Mouse (Mus musculus) stomach, postnatal 0 days (tissue): ENCODE measurements at regions not wholly inside any gene's neighbourhood (a gene's known extent, or its start where the extent isn't known, plus 50 kb on each side); places are given as distances from the start of the nearest gene placed in this dataset.

Experiments used
- ATAC-seq: fragments of 200-750 bp; cut with Nextera tagmentation; 2 replicates; pipeline ENCODE4 v1.8.0; 2017; ENCODE audit not compliant: low FRiP score, low TSS enrichment
- DNase-seq: peaks from one replicate; pipeline ENCODE4 v3.0.0-alpha.2; 2016; ENCODE audit warnings: low spot score
- H3K27ac ChIP-seq: fragments of 300-500 bp; sonication (generic); replicated peaks from 2 replicates; pipeline ENCODE4 v1.5.1; 2014; ENCODE audit warnings: mild to moderate bottlenecking, control low read depth
- H3K27me3 ChIP-seq: fragments of 300-500 bp; sonication (generic); 2 replicates; pipeline ENCODE4 v1.6.1; 2014; ENCODE audit warnings: low read length; ENCODE audit not compliant: control insufficient read depth, insufficient read depth
- H3K36me3 ChIP-seq: fragments of 300-500 bp; sonication (generic); 2 replicates; pipeline ENCODE4 v1.6.1; 2014; ENCODE audit warnings: low read length, mixed read lengths; ENCODE audit not compliant: control insufficient read depth, insufficient read depth
- H3K4me1 ChIP-seq: fragments of 300-500 bp; sonication (generic); replicated peaks from 2 replicates; pipeline ENCODE4 v1.6.1; 2014; ENCODE audit warnings: antibody characterized with exemption; ENCODE audit not compliant: control insufficient read depth, insufficient read depth
- H3K4me2 ChIP-seq: fragments of 300-500 bp; sonication (generic); replicated peaks from 2 replicates; pipeline ENCODE4 v1.6.1; 2014; ENCODE audit warnings: low read depth, mild to moderate bottlenecking, control low read depth, moderate library complexity
- H3K4me3 ChIP-seq: fragments of 300-500 bp; sonication (generic); 2 replicates; pipeline ENCODE4 v1.5.1; 2014; ENCODE audit warnings: low read depth, low read length, control low read depth
- H3K9ac ChIP-seq: fragments of 300-500 bp; sonication (generic); 2 replicates; pipeline ENCODE4 v1.6.1; 2014; ENCODE audit warnings: mild to moderate bottlenecking, low read length, control low read depth, mixed read lengths
- H3K9me3 ChIP-seq: fragments of 300-500 bp; sonication (generic); 2 replicates; pipeline ENCODE4 v1.6.1; 2016; ENCODE audit warnings: low read length; ENCODE audit not compliant: control insufficient read depth
- CTCF ChIP-seq: IDR thresholded peaks from 2 replicates; pipeline ENCODE4 v1.5.1; 2016; ENCODE audit warnings: antibody characterized with exemption, low read depth, mild to moderate bottlenecking, moderate library complexity
- EP300 ChIP-seq: optimal IDR thresholded peaks from 2 replicates; pipeline ENCODE3; 2016; ENCODE audit warnings: antibody characterized with exemption
- WGBS: fragments of 180-500 bp; shearing (Covaris S2); extraction: QIAGEN DNeasy Blood & Tissue Kit; methylation state at CpG from one replicate; pipeline ENCODE4 v1.1.7; 2014; 5-methylcytosine and 5-hydroxymethylcytosine counted together

DNA sequence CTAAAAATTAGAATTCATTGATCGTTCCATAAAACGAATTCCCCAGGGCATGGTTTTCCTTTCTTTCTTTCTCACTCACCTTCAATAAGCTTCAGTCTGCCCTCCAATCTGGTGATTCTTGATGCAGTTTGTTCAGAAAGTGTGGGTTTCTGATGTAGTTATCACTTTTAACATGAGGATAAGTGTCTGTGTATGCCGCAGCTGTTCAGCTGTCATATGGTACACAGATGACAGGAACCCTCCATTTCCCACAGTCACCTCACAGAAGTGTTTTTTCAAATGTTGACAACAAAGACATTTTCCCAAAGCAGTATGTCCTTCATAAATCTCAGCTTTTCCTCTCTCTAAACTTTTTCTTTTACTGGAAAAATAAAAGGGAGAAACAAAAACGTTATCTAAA is 2177.0 kb downstream of the 9330182O14Rik start:
- Histone ChIP-seq H3K4me3 (no peak overlapping the region), H3K27me3 (no peaks in the 10 kb centered on the region), H3K27ac (no peak overlapping the region), H3K9ac (no peak overlapping the region), H3K4me2 (no peak overlapping the region), H3K4me1 (no peaks in the 10 kb centered on the region), H3K36me3 (no peaks in the 10 kb centered on the region), H3K9me3 (no peaks in the 10 kb centered on the region)
- DNase-seq, result no peak
- TF ChIP-seq EP300 (no peak), CTCF (no peak)
- WGBS, result 67% methylated on average over 4 of the region's 4 CpGs
- no peak for ATAC-seq

DNA sequence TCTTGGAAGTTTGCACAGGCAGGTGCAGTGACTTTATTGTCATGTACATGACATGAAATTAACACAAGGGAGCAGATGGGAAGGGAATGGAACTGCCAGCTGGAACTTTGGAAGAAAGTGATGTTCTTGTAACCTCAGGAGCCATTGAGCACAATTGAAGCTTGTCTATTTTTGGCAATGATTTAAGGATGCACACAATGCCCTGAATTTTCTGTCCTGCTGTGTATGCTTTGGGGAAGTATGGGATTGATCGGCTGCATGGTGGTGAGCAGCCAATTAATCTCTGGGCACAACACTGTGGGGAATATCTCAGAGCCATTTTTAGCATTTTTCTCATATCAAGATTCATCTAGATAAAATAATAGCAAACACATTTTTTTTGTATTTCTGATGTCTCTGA is 2186.2 kb downstream of the 9330182O14Rik start:
- Histone ChIP-seq H3K9ac (no peak overlapping the region), H3K27me3 (no peaks in the 10 kb centered on the region), H3K4me2 (no peak overlapping the region), H3K4me3 (no peak overlapping the region), H3K36me3 (no peaks in the 10 kb centered on the region), H3K9me3 (no peaks in the 10 kb centered on the region), H3K4me1 (no peaks in the 10 kb centered on the region), H3K27ac (no peak overlapping the region)
- no peak for ATAC-seq
- TF ChIP-seq EP300, result no peak
- no peak for TF ChIP-seq CTCF
- WGBS, result 94% methylated on average over 1 of the region's 1 CpGs
- no peak for DNase-seq

DNA sequence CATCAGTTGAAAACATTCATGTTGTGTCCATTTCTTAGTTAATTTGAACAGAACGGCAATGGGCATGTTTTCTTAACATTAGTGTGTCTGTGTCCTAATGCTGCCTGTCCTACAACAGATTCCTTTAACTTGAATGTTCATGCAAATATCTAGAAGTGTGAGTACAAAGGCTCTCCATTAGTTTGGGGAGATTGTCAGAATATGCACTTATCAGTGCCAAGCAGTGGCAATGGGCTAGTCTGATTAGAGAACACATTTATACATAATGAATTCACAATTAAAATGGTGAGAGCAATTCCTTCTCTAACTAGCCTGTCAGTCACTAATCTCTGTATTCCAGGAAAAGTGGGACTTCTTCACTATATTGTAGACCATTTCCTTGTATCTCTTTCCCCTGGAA is 2188.8 kb downstream of the 9330182O14Rik start:
- TF ChIP-seq EP300, result no peak
- no peak for TF ChIP-seq CTCF
- 86% methylated on average over 1 of the region's 1 CpGs for WGBS
- Histone ChIP-seq H3K27ac (no peak overlapping the region), H3K36me3 (no peaks in the 10 kb centered on the region), H3K4me3 (no peak overlapping the region), H3K9ac (no peak overlapping the region), H3K27me3 (no peaks in the 10 kb centered on the region), H3K4me2 (no peak overlapping the region), H3K4me1 (no peaks in the 10 kb centered on the region), H3K9me3 (no peaks in the 10 kb centered on the region)
- DNase-seq (no peak), ATAC-seq (no peak)

DNA sequence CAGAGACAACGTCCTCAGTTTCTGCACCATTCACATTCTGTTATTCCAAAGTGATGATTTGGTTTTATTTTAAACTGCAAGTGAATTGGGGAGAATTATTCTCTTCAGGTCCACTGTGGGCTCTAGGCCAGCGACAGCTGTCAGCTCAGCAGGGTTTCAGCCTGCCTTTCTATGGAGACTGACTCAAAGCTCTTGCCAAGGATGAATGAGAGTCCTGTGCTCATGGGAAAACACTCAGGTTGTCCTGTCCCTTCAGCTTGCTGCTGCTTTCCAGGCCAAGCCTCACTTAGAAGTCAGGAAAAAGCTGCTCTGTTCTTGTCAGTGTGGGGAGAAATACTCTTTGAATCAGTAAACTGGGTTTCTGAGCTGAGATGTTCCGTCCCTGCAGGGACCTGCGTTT is 2191.1 kb downstream of the 9330182O14Rik start:
- H3K4me1 ChIP-seq, result no peaks in the 10 kb centered on the region
- H3K9ac ChIP-seq, result no peak overlapping the region
- 55% methylated on average over 4 of the region's 4 CpGs for WGBS
- no peak overlapping the region for H3K27ac ChIP-seq
- ATAC-seq (no peak), DNase-seq (no peak)
- TF ChIP-seq EP300, result no peak
- H3K4me3 ChIP-seq, result no peak overlapping the region
- H3K36me3 ChIP-seq, result no peaks in the 10 kb centered on the region
- H3K27me3 ChIP-seq, result no peaks in the 10 kb centered on the region
- no peaks in the 10 kb centered on the region for H3K9me3 ChIP-seq
- H3K4me2 ChIP-seq, result no peak overlapping the region

DNA sequence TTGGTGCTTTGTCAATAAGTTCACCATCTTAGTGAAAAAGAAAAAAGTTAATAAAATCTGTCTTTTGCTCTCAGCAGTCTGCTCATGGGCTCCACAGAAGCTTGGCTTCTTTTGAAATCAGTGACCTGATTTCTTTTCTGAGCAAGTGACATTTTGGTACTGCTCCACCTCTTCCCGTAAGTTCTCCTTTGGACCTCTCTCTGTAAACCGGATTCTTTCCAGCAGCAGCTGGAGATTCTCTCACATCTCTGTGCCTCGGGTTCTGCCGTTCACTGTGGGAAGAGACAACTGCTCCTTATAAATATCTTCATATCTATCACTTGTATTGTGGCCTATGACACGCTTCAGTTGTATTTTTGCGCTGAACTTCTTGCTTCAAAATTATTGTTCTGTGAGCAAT is 2194.4 kb downstream of the 9330182O14Rik start:
- Histone ChIP-seq H3K4me3 (no peak overlapping the region), H3K9ac (no peak overlapping the region), H3K9me3 (no peaks in the 10 kb centered on the region), H3K27ac (no peak overlapping the region), H3K27me3 (no peaks in the 10 kb centered on the region), H3K36me3 (no peaks in the 10 kb centered on the region), H3K4me2 (no peak overlapping the region), H3K4me1 (no peaks in the 10 kb centered on the region)
- TF ChIP-seq EP300, result no peak
- TF ChIP-seq CTCF, result no peak
- ATAC-seq (no peak), DNase-seq (no peak)
- WGBS, result 68% methylated on average over 6 of the region's 6 CpGs

DNA sequence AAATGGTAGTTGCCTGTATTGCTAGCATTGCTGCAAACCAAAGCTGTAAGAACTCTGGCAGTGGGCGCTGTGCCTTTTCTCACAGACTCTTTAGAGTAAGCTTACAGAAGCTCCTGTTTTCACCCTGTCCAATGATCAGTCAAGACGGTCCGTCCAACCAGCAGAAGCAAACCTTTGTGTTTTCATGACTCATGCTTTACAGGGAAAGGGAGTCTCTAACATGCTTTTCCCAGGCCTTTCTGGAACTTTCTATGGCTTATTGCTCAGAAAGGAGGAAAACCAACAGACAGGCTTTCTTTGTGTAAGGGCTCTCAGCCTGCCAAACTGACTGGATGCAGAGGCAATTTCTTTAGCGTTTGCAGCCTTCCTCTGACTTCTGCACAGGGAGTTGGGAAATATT is 2195.6 kb downstream of the 9330182O14Rik start:
- Histone ChIP-seq H3K4me2 (no peak overlapping the region), H3K27ac (no peak overlapping the region), H3K4me1 (no peaks in the 10 kb centered on the region), H3K9me3 (no peaks in the 10 kb centered on the region), H3K9ac (no peak overlapping the region), H3K36me3 (no peaks in the 10 kb centered on the region), H3K4me3 (no peak overlapping the region), H3K27me3 (no peaks in the 10 kb centered on the region)
- WGBS, result 50% methylated on average over 4 of the region's 4 CpGs
- ATAC-seq, result no peak
- no peak for DNase-seq
- TF ChIP-seq EP300 (no peak), CTCF (no peak)

DNA sequence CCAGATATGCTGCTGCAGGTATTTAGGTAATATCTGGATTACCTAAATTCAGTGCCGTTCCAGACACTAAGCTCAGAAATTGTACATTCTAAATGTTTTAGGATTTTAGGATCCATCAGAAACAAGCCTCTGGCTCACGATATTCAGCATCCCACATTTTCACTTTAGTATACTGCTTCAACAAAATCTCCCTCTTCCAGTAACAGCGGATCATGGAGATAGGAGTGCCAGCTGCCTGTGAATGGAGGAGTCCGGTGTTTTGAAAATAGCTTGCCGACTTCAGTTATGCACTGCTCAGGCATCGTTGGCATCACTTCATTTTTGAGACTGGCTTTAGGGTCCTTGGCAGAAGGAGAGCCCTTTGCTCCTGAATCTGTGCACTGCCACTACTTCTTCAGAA is 2199.5 kb downstream of the 9330182O14Rik start:
- Histone ChIP-seq H3K9me3 (no peaks in the 10 kb centered on the region), H3K9ac (no peak overlapping the region), H3K4me3 (no peak overlapping the region), H3K4me2 (no peak overlapping the region), H3K36me3 (no peaks in the 10 kb centered on the region), H3K27me3 (no peaks in the 10 kb centered on the region), H3K4me1 (no peaks in the 10 kb centered on the region), H3K27ac (no peak overlapping the region)
- DNase-seq, result no peak
- WGBS, result 85% methylated on average over 6 of the region's 6 CpGs
- TF ChIP-seq EP300, result no peak
- no peak for TF ChIP-seq CTCF
- ATAC-seq, result no peak
